Mouse (Mus musculus): ENCODE measurements around the gene Sh3bp5. TPM values are rescaled to one million over a fixed set of nuclear protein-coding genes. Genes with fewer than 3 reads are reported as not detected.

Gene Sh3bp5
- polyA plus RNA-seq, 1 experiment from 2014 or later, result 17.3 TPM

DNA sequence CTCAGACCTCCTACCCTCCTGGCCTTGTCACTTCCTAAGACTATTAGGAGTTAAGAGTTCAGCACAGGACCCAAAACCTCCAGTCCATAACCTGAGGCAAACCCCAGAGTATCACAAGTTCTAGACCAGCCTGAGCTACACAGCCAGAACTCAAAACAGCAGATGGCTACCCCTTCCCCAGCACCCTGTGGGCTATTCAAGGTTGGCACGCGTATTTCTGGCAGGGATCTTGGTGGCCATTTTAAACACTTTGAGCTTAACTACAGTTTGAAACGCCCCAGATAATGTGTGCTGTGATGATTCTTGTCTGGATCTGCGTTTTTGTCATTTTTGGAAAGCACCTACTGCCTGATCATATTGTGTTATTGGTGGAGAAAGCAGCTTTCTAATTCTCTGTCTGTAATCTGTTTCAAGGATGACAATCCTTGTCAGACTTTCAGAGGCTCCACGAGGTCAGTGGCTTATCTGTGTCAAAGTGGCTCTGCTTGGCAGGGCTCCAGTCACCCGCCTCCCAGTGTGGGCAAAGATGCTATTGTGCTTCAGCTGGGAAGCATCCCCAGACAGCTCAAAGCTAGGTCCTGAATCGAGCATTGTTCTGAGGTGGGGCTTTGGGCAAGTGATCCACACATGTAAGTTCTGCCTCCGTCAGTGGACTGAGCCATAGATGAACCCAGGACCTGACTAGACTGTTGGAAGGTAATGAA lies 2.1 kb upstream of the Sh3bp5 start:
- Histone ChIP-seq H3K36me3 (ENCODE audit: control insufficient read depth, insufficient read depth, low read length) (no peaks in the 10 kb centered on the region), H3K27ac (ENCODE audit: low read depth, low read length) (no peak overlapping the region), H3K9ac (ENCODE audit: low read depth, low read length) (no peak overlapping the region), H3K4me2 (no peak overlapping the region), H3K9me3 (ENCODE audit: control insufficient read depth, low read length) (no peaks in the 10 kb centered on the region), H3K27me3 (replicated peaks; ENCODE audit: control insufficient read depth, insufficient read depth, low read length) (peaks cover 8% of the 10 kb centered on the region), H3K4me3 (ENCODE audit: low read depth, low read length) (no peak overlapping the region), H3K4me1 (replicated peaks; ENCODE audit: control insufficient read depth, insufficient read depth, low read length) (peaks cover 12% of the 10 kb centered on the region)
- WGBS, result 69% methylated on average over 8 of the region's 8 CpGs
- DNase-seq (ENCODE audit: low spot score) (no peak), ATAC-seq (replicated peaks; ENCODE audit: low FRiP score) (no peak)

DNA sequence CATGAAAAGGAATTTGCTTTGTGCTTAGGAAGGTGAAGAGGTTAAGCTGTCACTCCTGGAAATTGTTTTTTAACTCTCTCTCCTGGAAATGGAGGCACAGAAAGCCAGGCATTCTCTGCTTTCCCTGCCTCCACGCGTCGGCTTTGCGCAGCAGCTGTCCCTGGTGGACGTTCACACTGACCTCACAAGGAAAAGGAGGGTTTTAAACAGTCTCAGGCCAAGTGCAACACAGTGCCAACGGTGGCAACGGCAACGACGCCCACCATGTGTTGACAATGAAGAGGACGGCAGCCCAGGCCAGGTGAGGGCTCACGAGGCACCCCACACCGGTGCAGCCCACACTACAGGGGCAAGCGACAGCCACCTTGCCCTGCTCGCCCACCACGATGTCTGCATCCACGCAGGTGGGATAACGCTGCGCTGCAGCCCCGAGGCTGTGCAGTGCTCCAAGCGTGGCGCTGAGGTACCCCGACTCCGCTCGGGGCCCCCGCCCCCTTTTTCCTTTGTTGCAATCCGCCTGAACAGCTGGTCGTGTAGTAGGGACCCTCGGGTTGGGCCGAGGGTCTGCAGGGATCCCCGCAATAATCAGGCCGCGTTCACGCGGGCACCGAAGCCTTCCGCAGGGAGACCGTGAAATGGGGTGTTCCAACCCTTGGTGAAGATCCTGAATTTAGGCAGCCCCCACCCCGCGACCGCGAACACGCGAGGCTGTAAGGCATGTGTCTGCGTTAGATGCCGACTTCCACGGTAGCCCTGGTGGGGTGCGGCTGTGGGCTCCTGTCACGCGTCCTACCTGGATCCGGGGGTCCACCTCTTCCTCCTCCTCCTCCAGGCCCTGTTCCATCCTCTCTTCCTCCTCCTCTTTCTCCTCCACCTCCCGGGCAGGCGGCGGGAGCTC lies 611 bp downstream of the Sh3bp5 start:
- Histone ChIP-seq H3K27me3 (replicated peaks; ENCODE audit: control insufficient read depth, insufficient read depth, low read length) (peaks cover 8% of the 10 kb centered on the region), H3K4me2 (peak overlapping the region; percentile 98), H3K27ac (ENCODE audit: low read depth, low read length) (peak overlapping the region; percentile 74), H3K9me3 (ENCODE audit: control insufficient read depth, low read length) (no peaks in the 10 kb centered on the region), H3K4me3 (ENCODE audit: low read depth, low read length) (peak overlapping the region; percentile 75), H3K36me3 (ENCODE audit: control insufficient read depth, insufficient read depth, low read length) (peaks cover 2% of the 10 kb centered on the region; the same call in 1 of the 2 replicates), H3K9ac (ENCODE audit: low read depth, low read length) (peak overlapping the region; percentile 78), H3K4me1 (replicated peaks; ENCODE audit: control insufficient read depth, insufficient read depth, low read length) (peaks cover 18% of the 10 kb centered on the region)
- ATAC-seq (replicated peaks; ENCODE audit: low FRiP score) (peak; percentile 29; the same call in 1 of the 2 replicates), DNase-seq (ENCODE audit: low spot score) (peak; percentile 53)
- WGBS, result 3% methylated on average over 53 of the region's 53 CpGs

DNA sequence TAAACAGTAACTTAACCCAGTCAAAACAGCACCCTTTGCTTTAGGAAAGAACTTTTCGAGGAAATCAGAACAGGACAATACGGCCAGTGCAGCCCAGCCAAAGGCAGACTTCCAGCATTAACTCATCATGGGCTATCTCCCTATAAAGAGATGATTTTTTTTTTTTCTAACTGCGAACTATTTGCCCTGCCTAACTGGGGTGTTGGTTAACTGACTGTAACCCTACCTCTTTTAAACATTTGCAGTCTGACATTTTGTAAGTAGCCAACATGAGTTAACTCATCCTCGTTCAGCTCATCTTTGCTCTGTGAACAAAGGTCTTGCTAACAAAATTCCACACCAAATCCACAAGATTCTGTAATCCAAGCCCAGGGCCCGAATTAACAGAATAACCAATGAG lies 1.5 kb downstream of the Sh3bp5 start:
- H3K27me3 ChIP-seq (replicated peaks; ENCODE audit: control insufficient read depth, insufficient read depth, low read length), result peaks cover 8% of the 10 kb centered on the region
- no peak for DNase-seq (ENCODE audit: low spot score)
- 55% methylated on average over 5 of the region's 5 CpGs for WGBS
- no peak overlapping the region for H3K27ac ChIP-seq (ENCODE audit: low read depth, low read length)
- peaks cover 2% of the 10 kb centered on the region; the same call in 1 of the 2 replicates for H3K36me3 ChIP-seq (ENCODE audit: control insufficient read depth, insufficient read depth, low read length)
- no peak overlapping the region for H3K9ac ChIP-seq (ENCODE audit: low read depth, low read length)
- peak overlapping the region; percentile 98 for H3K4me2 ChIP-seq
- peak overlapping the region; percentile 75; the same call in 1 of the 2 replicates for H3K4me3 ChIP-seq (ENCODE audit: low read depth, low read length)
- peaks cover 18% of the 10 kb centered on the region for H3K4me1 ChIP-seq (replicated peaks; ENCODE audit: control insufficient read depth, insufficient read depth, low read length)
- H3K9me3 ChIP-seq (ENCODE audit: control insufficient read depth, low read length), result no peaks in the 10 kb centered on the region
- no peak for ATAC-seq (replicated peaks; ENCODE audit: low FRiP score)

DNA sequence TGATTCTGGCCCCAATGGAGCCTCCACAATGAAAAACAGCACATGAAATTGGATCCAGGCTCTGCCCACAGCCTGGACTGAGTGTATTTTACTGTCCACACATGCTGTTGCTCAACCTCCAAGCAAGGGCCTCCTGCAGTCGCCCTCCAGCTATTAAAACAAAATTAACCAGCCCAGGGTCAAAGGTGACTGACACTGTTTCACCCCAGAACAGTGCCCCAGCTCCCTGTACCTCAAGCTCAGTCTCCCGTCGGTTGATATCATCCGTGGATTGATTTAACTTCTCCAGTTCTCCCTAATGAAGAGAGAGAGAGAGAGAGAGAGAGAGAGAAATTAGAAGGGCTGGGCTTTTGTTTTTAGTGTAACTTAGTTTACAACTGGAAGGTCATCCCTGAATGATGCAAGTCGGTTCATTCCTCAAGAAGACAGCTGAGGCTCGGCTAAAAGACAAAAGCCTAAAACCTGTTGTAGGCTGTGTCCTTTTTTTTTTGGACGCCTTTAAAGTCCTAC lies 2.0 kb downstream of the Sh3bp5 start:
- WGBS, result 54% methylated on average over 7 of the region's 7 CpGs
- H3K4me3 ChIP-seq (ENCODE audit: low read depth, low read length), result peak overlapping the region; percentile 1; the same call in 1 of the 2 replicates
- ATAC-seq (replicated peaks; ENCODE audit: low FRiP score), result 0 out of 2 replicates have a peak, but pooled peaks have one; percentile 30
- peaks cover 8% of the 10 kb centered on the region for H3K27me3 ChIP-seq (replicated peaks; ENCODE audit: control insufficient read depth, insufficient read depth, low read length)
- no peaks in the 10 kb centered on the region for H3K9me3 ChIP-seq (ENCODE audit: control insufficient read depth, low read length)
- peak overlapping the region; percentile 98 for H3K4me2 ChIP-seq
- no peak for DNase-seq (ENCODE audit: low spot score)
- H3K27ac ChIP-seq (ENCODE audit: low read depth, low read length), result peak overlapping the region; percentile 58
- H3K9ac ChIP-seq (ENCODE audit: low read depth, low read length), result no peak overlapping the region
- peaks cover 19% of the 10 kb centered on the region for H3K4me1 ChIP-seq (replicated peaks; ENCODE audit: control insufficient read depth, insufficient read depth, low read length)
- peaks cover 2% of the 10 kb centered on the region; the same call in 1 of the 2 replicates for H3K36me3 ChIP-seq (ENCODE audit: control insufficient read depth, insufficient read depth, low read length)

DNA sequence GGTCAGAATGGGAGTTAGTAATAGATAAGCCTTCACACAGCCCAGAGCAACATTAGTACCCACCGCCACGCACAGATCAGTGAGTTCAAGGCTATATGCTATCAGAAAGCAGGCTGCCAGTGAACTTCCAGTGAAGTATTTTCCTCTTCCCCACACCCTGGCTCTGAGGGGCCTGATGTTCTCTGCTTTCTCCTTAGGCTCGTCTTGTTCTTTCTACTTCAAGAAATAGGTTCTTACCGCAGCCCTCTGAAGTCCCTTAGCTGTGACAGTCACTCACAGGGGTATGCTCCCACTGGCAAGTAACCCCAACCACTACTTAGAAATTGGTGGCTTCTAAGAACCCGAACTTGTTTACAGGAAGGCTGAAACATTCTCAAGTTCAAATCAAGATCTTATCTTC lies 2.8 kb downstream of the Sh3bp5 start:
- Histone ChIP-seq H3K36me3 (ENCODE audit: control insufficient read depth, insufficient read depth, low read length) (peaks cover 2% of the 10 kb centered on the region; the same call in 1 of the 2 replicates), H3K4me1 (replicated peaks; ENCODE audit: control insufficient read depth, insufficient read depth, low read length) (peaks cover 27% of the 10 kb centered on the region), H3K9me3 (ENCODE audit: control insufficient read depth, low read length) (no peaks in the 10 kb centered on the region), H3K27ac (ENCODE audit: low read depth, low read length) (peak overlapping the region; percentile 58), H3K9ac (ENCODE audit: low read depth, low read length) (no peak overlapping the region), H3K4me3 (ENCODE audit: low read depth, low read length) (peak overlapping the region; percentile 1; the same call in 1 of the 2 replicates), H3K27me3 (replicated peaks; ENCODE audit: control insufficient read depth, insufficient read depth, low read length) (peaks cover 8% of the 10 kb centered on the region), H3K4me2 (peak overlapping the region; percentile 98)
- WGBS, result 41% methylated on average over 5 of the region's 5 CpGs
- DNase-seq (ENCODE audit: low spot score) (no peak), ATAC-seq (replicated peaks; ENCODE audit: low FRiP score) (no peak)

DNA sequence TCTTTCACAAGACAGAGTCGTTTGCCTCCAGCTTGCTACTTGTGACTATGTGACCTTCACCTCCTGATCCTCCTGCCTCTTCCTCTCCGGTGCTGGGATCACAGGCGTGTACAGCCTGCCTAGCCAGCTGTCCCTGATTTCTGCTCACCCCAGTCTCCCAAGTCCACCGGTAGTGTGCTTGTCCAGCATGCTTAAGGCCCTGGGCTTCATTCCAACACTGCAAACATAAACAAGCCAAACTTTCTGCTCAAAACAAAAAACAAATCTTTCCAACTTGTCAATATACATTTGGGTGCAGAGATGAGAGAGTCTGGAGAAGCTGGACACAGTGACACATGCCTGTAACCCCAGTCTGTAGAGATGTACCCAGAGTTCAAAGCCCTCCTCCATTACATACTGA lies 3.5 kb downstream of the Sh3bp5 start:
- DNase-seq (ENCODE audit: low spot score) (no peak), ATAC-seq (replicated peaks; ENCODE audit: low FRiP score) (no peak)
- H3K27ac ChIP-seq (ENCODE audit: low read depth, low read length), result no peak overlapping the region; the same call in 1 of the 2 replicates
- H3K9ac ChIP-seq (ENCODE audit: low read depth, low read length), result peak overlapping the region; percentile 30; the same call in 1 of the 2 replicates
- peaks cover 8% of the 10 kb centered on the region for H3K27me3 ChIP-seq (replicated peaks; ENCODE audit: control insufficient read depth, insufficient read depth, low read length)
- no peaks in the 10 kb centered on the region for H3K9me3 ChIP-seq (ENCODE audit: control insufficient read depth, low read length)
- whole genome bisulfite sequencing, result 36% methylated on average over 4 of the region's 4 CpGs
- H3K4me2 ChIP-seq, result peak overlapping the region; percentile 98
- H3K36me3 ChIP-seq (ENCODE audit: control insufficient read depth, insufficient read depth, low read length), result peaks cover 2% of the 10 kb centered on the region; the same call in 1 of the 2 replicates
- H3K4me3 ChIP-seq (ENCODE audit: low read depth, low read length), result peak overlapping the region; percentile 17; the same call in 1 of the 2 replicates
- H3K4me1 ChIP-seq (replicated peaks; ENCODE audit: control insufficient read depth, insufficient read depth, low read length), result peaks cover 27% of the 10 kb centered on the region

DNA sequence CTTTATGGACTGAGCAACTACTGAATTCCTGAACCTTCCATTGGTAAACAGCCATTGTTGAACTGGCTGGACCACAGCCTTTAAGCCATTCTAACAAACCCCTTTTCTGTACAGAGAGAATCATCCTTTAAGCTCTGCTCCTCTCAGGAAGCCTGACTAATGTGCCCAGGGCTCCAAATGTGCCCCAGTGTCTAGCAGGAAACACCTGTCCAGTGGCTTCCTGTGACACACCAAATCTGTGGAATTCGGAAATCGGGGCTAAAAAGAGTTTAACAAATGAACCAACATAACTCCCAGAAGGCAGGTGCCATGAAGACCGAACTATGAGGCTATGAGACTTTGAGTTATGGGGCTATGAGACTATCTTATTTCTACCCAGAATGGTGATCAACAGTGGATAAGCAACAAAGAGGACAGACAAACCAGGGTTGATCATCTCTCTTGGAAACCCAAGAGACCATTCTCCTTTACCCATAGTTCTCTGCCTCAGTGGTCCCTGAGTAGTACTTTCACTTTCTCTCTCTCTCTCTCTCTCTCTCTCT lies 4.0 kb downstream of the Sh3bp5 start:
- H3K27me3 ChIP-seq (replicated peaks; ENCODE audit: control insufficient read depth, insufficient read depth, low read length), result peaks cover 8% of the 10 kb centered on the region; the same call in 1 of the 2 replicates
- H3K4me1 ChIP-seq (replicated peaks; ENCODE audit: control insufficient read depth, insufficient read depth, low read length), result peaks cover 27% of the 10 kb centered on the region
- peak overlapping the region; percentile 17; the same call in 1 of the 2 replicates for H3K4me3 ChIP-seq (ENCODE audit: low read depth, low read length)
- H3K9me3 ChIP-seq (ENCODE audit: control insufficient read depth, low read length), result no peaks in the 10 kb centered on the region
- WGBS, result 30% methylated on average over 3 of the region's 3 CpGs
- H3K4me2 ChIP-seq, result peak overlapping the region; percentile 98
- H3K36me3 ChIP-seq (ENCODE audit: control insufficient read depth, insufficient read depth, low read length), result peaks cover 6% of the 10 kb centered on the region
- no peak overlapping the region for H3K27ac ChIP-seq (ENCODE audit: low read depth, low read length)
- ATAC-seq (replicated peaks; ENCODE audit: low FRiP score) (no peak), DNase-seq (ENCODE audit: low spot score) (no peak)
- 0 out of 2 replicates have a peak overlapping the region, but pooled peaks have one; percentile 25 for H3K9ac ChIP-seq (ENCODE audit: low read depth, low read length)

DNA sequence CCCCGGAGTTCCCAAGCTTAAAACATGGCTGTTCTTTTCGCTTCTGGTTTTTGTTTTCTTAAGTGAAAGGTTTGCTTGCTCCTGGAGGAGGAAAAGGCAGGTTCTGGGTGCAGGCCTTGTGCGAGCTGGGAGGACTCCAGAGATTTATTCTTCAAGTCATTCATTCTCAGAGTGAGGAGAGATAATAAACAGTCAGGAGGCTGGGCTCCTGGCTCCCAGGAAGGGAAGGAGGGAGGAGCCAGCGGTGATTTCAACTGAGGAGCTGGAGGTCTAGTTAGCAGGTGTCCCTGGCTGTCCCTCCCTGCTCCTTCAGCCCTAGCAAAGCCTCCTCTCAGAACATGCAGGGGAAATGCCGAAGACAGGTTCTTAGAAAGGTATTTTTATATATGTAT lies 6.9 kb downstream of the Sh3bp5 start:
- Histone ChIP-seq H3K4me2 (no peak overlapping the region), H3K27me3 (replicated peaks; ENCODE audit: control insufficient read depth, insufficient read depth, low read length) (no peaks in the 10 kb centered on the region), H3K4me3 (ENCODE audit: low read depth, low read length) (no peak overlapping the region), H3K36me3 (ENCODE audit: control insufficient read depth, insufficient read depth, low read length) (peaks cover 9% of the 10 kb centered on the region), H3K9me3 (ENCODE audit: control insufficient read depth, low read length) (no peaks in the 10 kb centered on the region), H3K27ac (ENCODE audit: low read depth, low read length) (no peak overlapping the region), H3K9ac (ENCODE audit: low read depth, low read length) (no peak overlapping the region), H3K4me1 (replicated peaks; ENCODE audit: control insufficient read depth, insufficient read depth, low read length) (peaks cover 22% of the 10 kb centered on the region)
- no peak for DNase-seq (ENCODE audit: low spot score)
- no peak for ATAC-seq (replicated peaks; ENCODE audit: low FRiP score)
- WGBS, result 62% methylated on average over 5 of the region's 5 CpGs
